Mouse (Mus musculus) activated CD4-positive, CD25-positive, alpha-beta regulatory T cell, adult 4 months (primary cell): Measurements from ENCODE around the gene Cd3eap. TPM values are rescaled to one million over a fixed set of nuclear protein-coding genes. Genes with fewer than 3 reads are reported as not detected.

Experiments used
- ATAC-seq: one replicate; pipeline ENCODE4 v1.8.0; 2017
- polyA plus RNA-seq, 2 experiments: library from polyadenylated mRNA; unstranded; fragments of 100-300 nt; shearing (Covaris generic); gene quantifications; one replicate each; pipeline ENCODE4 v1.2.1; 2017

Gene Cd3eap
- polyA plus RNA-seq, 2 experiments from 2014 or later, result 19.4 to 20.2 TPM

GRCm38 (mm10) chr7:19306819-19307738 lies 52.2 kb downstream of the Cd3eap start:
- no peak for ATAC-seq

Other genes with a start within 250 kb of the Cd3eap start
- gene Gm4969, start 241.1 kb downstream of the Cd3eap start, polyA plus RNA-seq, result not detected
- gene Fbxo46, start 239.6 kb downstream of the Cd3eap start, polyA plus RNA-seq, result 10 to 100 TPM; 17.1 to 17.7 TPM
- gene Qpctl, start 210.2 kb downstream of the Cd3eap start, polyA plus RNA-seq, result 10 to 100 TPM in 1 of 2 experiments, 1 to 10 TPM in 1; 8.9 to 11.6 TPM
- 10 to 100 TPM; 85.2 to 96.5 TPM for gene Snrpd2, start 209.8 kb downstream of the Cd3eap start, polyA plus RNA-seq
- not detected for gene Gipr, start 193.4 kb downstream of the Cd3eap start, polyA plus RNA-seq
- 10 to 100 TPM in 1 of 2 experiments, 1 to 10 TPM in 1; 5.2 to 16.9 TPM for gene Eml2, start 183.1 kb downstream of the Cd3eap start, polyA plus RNA-seq
- under 1 TPM in 1 of 2 experiments, not detected in 1; 0.30 TPM for gene Gpr4, start 146.9 kb downstream of the Cd3eap start, polyA plus RNA-seq
- 10 to 100 TPM; 16.6 to 16.9 TPM for gene Opa3, start 131.1 kb downstream of the Cd3eap start, polyA plus RNA-seq
- 100 to 1,000 TPM in 1 of 2 experiments, 10 to 100 TPM in 1; 96.0 to 113 TPM for gene Vasp, start 87.7 kb downstream of the Cd3eap start, polyA plus RNA-seq
- gene Ppm1n, start 79.4 kb downstream of the Cd3eap start, polyA plus RNA-seq, result 1 to 10 TPM; 1.1 to 1.2 TPM
- gene Rtn2, start 76.9 kb downstream of the Cd3eap start, polyA plus RNA-seq, result not detected
- 1 to 10 TPM in 1 of 2 experiments, under 1 TPM in 1; 0.79 to 1.1 TPM for gene Fosb, start 49.4 kb downstream of the Cd3eap start, polyA plus RNA-seq
- gene Ercc1, start 14.7 kb downstream of the Cd3eap start, polyA plus RNA-seq, result 10 to 100 TPM; 61.1 to 72.3 TPM
- gene Ppp1r13l, start 266 bp upstream of the Cd3eap start, polyA plus RNA-seq, result under 1 TPM in 1 of 2 experiments, not detected in 1; 0.17 TPM
- gene Ercc2, start 22.5 kb upstream of the Cd3eap start, polyA plus RNA-seq, result 10 to 100 TPM in 1 of 2 experiments, 1 to 10 TPM in 1; 4.7 to 10.8 TPM
- gene Klc3, start 44.6 kb upstream of the Cd3eap start, polyA plus RNA-seq, result 1 to 10 TPM; 3.1 to 6.0 TPM
- gene Ckm, start 45.3 kb upstream of the Cd3eap start, polyA plus RNA-seq, result under 1 TPM in 1 of 2 experiments, not detected in 1; 0.34 TPM
- gene Mark4, start 99.3 kb upstream of the Cd3eap start, polyA plus RNA-seq, result 1 to 10 TPM; 1.2 to 2.7 TPM
- not detected for gene Exoc3l2, start 103.8 kb upstream of the Cd3eap start, polyA plus RNA-seq
- gene Bloc1s3, start 148.9 kb upstream of the Cd3eap start, polyA plus RNA-seq, result under 1 TPM; 0.90 to 0.91 TPM
- gene Trappc6a, start 148.9 kb upstream of the Cd3eap start, polyA plus RNA-seq, result 10 to 100 TPM; 38.7 to 44.6 TPM
- not detected for gene Nkpd1, start 158.4 kb upstream of the Cd3eap start, polyA plus RNA-seq
- 1 to 10 TPM; 3.2 TPM for gene Ppp1r37, start 203.6 kb upstream of the Cd3eap start, polyA plus RNA-seq
- gene Zfp296, start 217.8 kb upstream of the Cd3eap start, polyA plus RNA-seq, result 1 to 10 TPM in 1 of 2 experiments, under 1 TPM in 1; 0.46 to 2.3 TPM
- 10 to 100 TPM; 88.3 to 91.8 TPM for gene Gemin7, start 218.1 kb upstream of the Cd3eap start, polyA plus RNA-seq
- gene Clasrp, start 245.0 kb upstream of the Cd3eap start, polyA plus RNA-seq, result 1 to 10 TPM; 8.4 to 9.7 TPM